11 mouse cellular contexts compared by ENCODE assay signal in the genomic region with DNA sequence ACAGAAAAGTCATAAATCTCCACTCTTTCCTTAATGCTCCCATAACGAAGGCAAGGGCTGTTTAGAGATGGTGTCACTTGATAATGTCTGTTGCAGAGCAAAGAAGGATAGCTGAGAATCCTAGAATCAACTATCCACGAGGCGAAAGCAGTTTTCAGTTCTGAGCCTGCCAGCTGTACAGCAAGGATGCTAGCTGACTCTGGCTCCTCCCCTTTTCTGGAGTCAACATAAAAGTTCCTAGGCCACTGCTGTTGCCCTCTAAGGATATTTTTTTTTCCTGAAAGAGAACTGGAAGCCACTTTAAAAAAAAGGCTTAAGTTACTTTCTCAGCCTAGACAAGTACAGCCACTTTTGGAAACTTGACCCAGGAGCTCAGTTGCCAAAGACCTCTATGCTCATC.
DNase-seq lines count a peak whose midpoint lies in the region; ATAC-seq and TF ChIP-seq lines count a peak whose summit lies in the region.
"Had no signal": no experiment of that assay in that cellular context is flagged by ENCODE, and none has a peak within 500 bp of the region (broad histone marks: within the 10 kb centered on the region; RNA-seq: fewer than 3 reads in every experiment).

No protein-coding gene starts in this region.

- no peaks in the 10 kb centered on the region for H3K9me3 ChIP-seq in forebrain, embryonic 10.5 days
- no peaks in the 10 kb centered on the region for H3K9me3 ChIP-seq in forebrain, embryonic 16.5 days (ENCODE audit: control insufficient read depth, low read length)
- H3K9me3 ChIP-seq in kidney, embryonic 15.5 days (replicated peaks), result no peaks in the 10 kb centered on the region
- H3K9me3 ChIP-seq in midbrain, embryonic 15.5 days, result no peaks in the 10 kb centered on the region
- H3K9me3 ChIP-seq in midbrain, embryonic 14.5 days (ENCODE audit: control insufficient read depth, low read length), result no peaks in the 10 kb centered on the region
- H3K9me3 ChIP-seq: forebrain, embryonic 12.5 days; limb, embryonic 13.5 days had no signal

- peaks cover 97% of the 10 kb centered on the region for H3K4me1 ChIP-seq in forebrain, embryonic 10.5 days
- peaks cover 14% of the 10 kb centered on the region; the same call in 1 of the 2 replicates for H3K4me1 ChIP-seq in forebrain, embryonic 16.5 days (replicated peaks; ENCODE audit: control insufficient read depth, insufficient read depth, low read length)
- peaks cover 25% of the 10 kb centered on the region for H3K4me1 ChIP-seq in kidney, embryonic 15.5 days
- peaks cover 30% of the 10 kb centered on the region for H3K4me1 ChIP-seq in midbrain, embryonic 15.5 days
- peaks cover 9% of the 10 kb centered on the region for H3K4me1 ChIP-seq in midbrain, embryonic 14.5 days (ENCODE audit: control insufficient read depth, insufficient read depth, low read length)

- peaks cover 21% of the 10 kb centered on the region for H3K36me3 ChIP-seq in forebrain, embryonic 10.5 days (replicated peaks)
- no peaks in the 10 kb centered on the region for H3K36me3 ChIP-seq in forebrain, embryonic 16.5 days (ENCODE audit: control insufficient read depth, insufficient read depth)
- H3K36me3 ChIP-seq in kidney, embryonic 15.5 days, result no peaks in the 10 kb centered on the region
- H3K36me3 ChIP-seq in midbrain, embryonic 15.5 days (replicated peaks), result no peaks in the 10 kb centered on the region
- no peaks in the 10 kb centered on the region for H3K36me3 ChIP-seq in midbrain, embryonic 14.5 days (ENCODE audit: control insufficient read depth, insufficient read depth, low read length)
- H3K36me3 ChIP-seq in myocyte (ENCODE audit: control insufficient read depth, insufficient read depth), result no peaks in the 10 kb centered on the region
- H3K36me3 ChIP-seq: limb, embryonic 13.5 days had no signal

- 47% methylated on average over 3 of the region's 3 CpGs for WGBS in forebrain, embryonic 10.5 days
- 36% methylated on average over 3 of the region's 3 CpGs for WGBS in forebrain, embryonic 16.5 days
- 4% methylated on average over 3 of the region's 3 CpGs for WGBS in kidney, embryonic 15.5 days
- WGBS in midbrain, embryonic 15.5 days, result 44% methylated on average over 3 of the region's 3 CpGs
- 41% methylated on average over 3 of the region's 3 CpGs for WGBS in midbrain, embryonic 14.5 days

- H3K4me3 ChIP-seq in forebrain, embryonic 10.5 days, result no peak overlapping the region
- H3K4me3 ChIP-seq in forebrain, embryonic 16.5 days (replicated peaks; ENCODE audit: low read length), result no peak overlapping the region
- no peak overlapping the region for H3K4me3 ChIP-seq in kidney, embryonic 15.5 days (replicated peaks)
- H3K4me3 ChIP-seq in midbrain, embryonic 15.5 days, result no peak overlapping the region
- H3K4me3 ChIP-seq in midbrain, embryonic 14.5 days (replicated peaks; ENCODE audit: low read depth, low read length), result no peak overlapping the region
- H3K4me3 ChIP-seq in myocyte, result no peak overlapping the region
- H3K4me3 ChIP-seq: forebrain, embryonic 12.5 days; limb, embryonic 13.5 days had no signal

- H3K79me2 ChIP-seq in myocyte (ENCODE audit: control insufficient read depth, insufficient read depth), result no peaks in the 10 kb centered on the region

- intact Hi-C loops in gastrocnemius, postnatal 36 days (cut with DNase I), result loop anchor here (2.0 to 5.0 kb wide), 3 partner anchors 141 to 258 kb away; a partner anchor contains a TSS

- peak overlapping the region; percentile 32; the same call in 1 of the 2 replicates for H3K27ac ChIP-seq in forebrain, embryonic 10.5 days
- no peak overlapping the region for H3K27ac ChIP-seq in forebrain, embryonic 16.5 days (ENCODE audit: low read length)
- H3K27ac ChIP-seq in kidney, embryonic 15.5 days, result no peak overlapping the region
- H3K27ac ChIP-seq in midbrain, embryonic 15.5 days, result 0 out of 2 replicates have a peak overlapping the region, but pooled peaks have one; percentile 38
- H3K27ac ChIP-seq in midbrain, embryonic 14.5 days (replicated peaks; ENCODE audit: low read depth, low read length), result no peak overlapping the region
- H3K27ac ChIP-seq: forebrain, embryonic 12.5 days; limb, embryonic 13.5 days; macrophage had no signal

- DNase-seq in forebrain, embryonic 10.5 days (ENCODE audit: extremely low spot score, low spot score), result no peak
- no peak for DNase-seq in kidney, postnatal 4 days
- no peak for DNase-seq in midbrain, embryonic 14.5 days
- DNase-seq in gastrocnemius, postnatal 36 days, result no peak

- H3K4me2 ChIP-seq in forebrain, embryonic 16.5 days (ENCODE audit: low read length), result no peak overlapping the region
- peak overlapping the region; percentile 14; the same call in 1 of the 2 replicates for H3K4me2 ChIP-seq in kidney, embryonic 15.5 days
- no peak overlapping the region for H3K4me2 ChIP-seq in midbrain, embryonic 15.5 days
- no peak overlapping the region for H3K4me2 ChIP-seq in midbrain, embryonic 14.5 days (ENCODE audit: low read length)
- H3K4me2 ChIP-seq in myocyte (ENCODE audit: low read depth), result peak overlapping the region; percentile 62
- H3K4me2 ChIP-seq: forebrain, embryonic 12.5 days; limb, embryonic 13.5 days had no signal

- H3K27me3 ChIP-seq in forebrain, embryonic 10.5 days (ENCODE audit: poor library complexity, severe bottlenecking), result peaks cover 32% of the 10 kb centered on the region
- H3K27me3 ChIP-seq in forebrain, embryonic 16.5 days (replicated peaks; ENCODE audit: control insufficient read depth, insufficient read depth, low read length), result no peaks in the 10 kb centered on the region
- no peaks in the 10 kb centered on the region for H3K27me3 ChIP-seq in kidney, embryonic 15.5 days
- H3K27me3 ChIP-seq in midbrain, embryonic 15.5 days (replicated peaks), result no peaks in the 10 kb centered on the region
- no peaks in the 10 kb centered on the region for H3K27me3 ChIP-seq in midbrain, embryonic 14.5 days (ENCODE audit: control insufficient read depth, insufficient read depth, low read length)
- no peaks in the 10 kb centered on the region for H3K27me3 ChIP-seq in myocyte (ENCODE audit: control insufficient read depth, insufficient read depth, insufficient read length)

- no peak for TF ChIP-seq POLR2A in myocyte (IDR thresholded peaks at IDR 0.05; ENCODE audit: insufficient read length, low read depth)

- ATAC-seq in forebrain, embryonic 16.5 days, result no peak
- ATAC-seq in kidney, embryonic 15.5 days (replicated peaks; ENCODE audit: low FRiP score), result no peak
- ATAC-seq in midbrain, embryonic 15.5 days (replicated peaks), result no peak
- ATAC-seq in midbrain, embryonic 14.5 days (ENCODE audit: low FRiP score, low TSS enrichment), result no peak

- no peak overlapping the region for H3K9ac ChIP-seq in forebrain, embryonic 16.5 days (replicated peaks; ENCODE audit: low read depth, low read length)
- H3K9ac ChIP-seq in kidney, embryonic 15.5 days, result no peak overlapping the region
- no peak overlapping the region for H3K9ac ChIP-seq in midbrain, embryonic 15.5 days
- no peak overlapping the region for H3K9ac ChIP-seq in midbrain, embryonic 14.5 days (replicated peaks; ENCODE audit: low read length)
- H3K9ac ChIP-seq: forebrain, embryonic 12.5 days; limb, embryonic 13.5 days had no signal

- H3ac ChIP-seq in myocyte (ENCODE audit: control insufficient read depth, insufficient read length), result no peak overlapping the region

TF ChIP-seq in myocyte, 11 proteins besides CTCF, POLR2A, EP300 and RAD21:
- TF ChIP-seq MYOG (IDR thresholded peaks at IDR 0.05; ENCODE audit: control insufficient read depth in 1 of 3, insufficient read depth in 1 of 3, insufficient read length in 2 of 3, low read depth in 2 of 3) (no peak), REST (IDR thresholded peaks at IDR 0.05; ENCODE audit: insufficient read depth, insufficient read length) (no peak), USF1 (IDR thresholded peaks at IDR 0.05; ENCODE audit: low read depth) (no peak), E2F4 (IDR thresholded peaks at IDR 0.05; ENCODE audit: insufficient read depth) (no peak), POLR2AphosphoS2 (IDR thresholded peaks at IDR 0.05; ENCODE audit: insufficient read length, low read depth) (no peak), TCF3 (IDR thresholded peaks at IDR 0.05; ENCODE audit: insufficient read length, low read depth) (no peak), SRF (IDR thresholded peaks at IDR 0.05; ENCODE audit: control insufficient read depth, insufficient read length, low read depth) (no peak), MYOD1 (IDR thresholded peaks at IDR 0.05; ENCODE audit: control insufficient read depth in 1 of 3, insufficient read length in 2 of 3, low read depth in 2 of 3) (no peak), TCF12 (IDR thresholded peaks at IDR 0.05; ENCODE audit: insufficient read depth, poor library complexity, severe bottlenecking) (no peak), MAX (IDR thresholded peaks at IDR 0.05; ENCODE audit: low read depth) (no peak), CEBPB (IDR thresholded peaks at IDR 0.05; ENCODE audit: insufficient read depth, poor library complexity, severe bottlenecking) (no peak)

Comparison
In these comparisons a context has a peak if more than half of its experiments do, and no peak if none do; other contexts are left out.
1. H3K27ac ChIP-seq: peak in forebrain, embryonic 10.5 days (single experiment) and midbrain, embryonic 15.5 days (single experiment); none in forebrain, embryonic 16.5 days (single experiment), kidney, embryonic 15.5 days (single experiment) and midbrain, embryonic 14.5 days (single experiment).
2. H3K4me2 ChIP-seq: peak in kidney, embryonic 15.5 days (single experiment) and myocyte (single experiment); none in forebrain, embryonic 16.5 days (single experiment), midbrain, embryonic 15.5 days (single experiment) and midbrain, embryonic 14.5 days (single experiment).